Mouse (Mus musculus): ENCODE data around the gene Srgap2. TPM values are rescaled to one million over a fixed set of nuclear protein-coding genes. Genes with fewer than 3 reads are reported as not detected.

The Srgap2 gene
- polyA plus RNA-seq, 1 experiment, result 41.2 TPM

- no peak for TF ChIP-seq CTCF (IDR thresholded peaks at IDR 0.05; ENCODE audit: extremely low read depth, insufficient read depth, low read length)
- TF ChIP-seq POLR2A (IDR thresholded peaks at IDR 0.05; ENCODE audit: extremely low read depth, insufficient read depth, low read length), result no peak
- H3K27ac ChIP-seq (ENCODE audit: insufficient read depth, low read length), result no peak overlapping the region
- H3K4me1 ChIP-seq (ENCODE audit: control insufficient read depth, insufficient read depth, low read length), result no peaks in the 10 kb centered on the region
- no peak overlapping the region for H3K4me3 ChIP-seq (ENCODE audit: insufficient read depth, low read length)
These were observed 287.5 kb downstream of the Srgap2 start for GRCm38 (mm10) chr1:131239576-131240193.

- H3K4me1 ChIP-seq (ENCODE audit: control insufficient read depth, insufficient read depth, low read length), result no peaks in the 10 kb centered on the region
- no peak for TF ChIP-seq POLR2A (IDR thresholded peaks at IDR 0.05; ENCODE audit: extremely low read depth, insufficient read depth, low read length)
- TF ChIP-seq CTCF (IDR thresholded peaks at IDR 0.05; ENCODE audit: extremely low read depth, insufficient read depth, low read length), result no peak
- H3K27ac ChIP-seq (ENCODE audit: insufficient read depth, low read length), result no peak overlapping the region
- no peak overlapping the region for H3K4me3 ChIP-seq (ENCODE audit: insufficient read depth, low read length)
These were observed 288.2 kb downstream of the Srgap2 start for GRCm38 (mm10) chr1:131238931-131239381.

GRCm38 (mm10) chr1:131236077-131236476, 291.1 kb downstream of the Srgap2 start:
- Histone ChIP-seq H3K4me3 (ENCODE audit: insufficient read depth, low read length) (no peak overlapping the region), H3K4me1 (ENCODE audit: control insufficient read depth, insufficient read depth, low read length) (no peaks in the 10 kb centered on the region), H3K27ac (ENCODE audit: insufficient read depth, low read length) (no peak overlapping the region)
- no peak for TF ChIP-seq POLR2A (IDR thresholded peaks at IDR 0.05; ENCODE audit: extremely low read depth, insufficient read depth, low read length)
- TF ChIP-seq CTCF (IDR thresholded peaks at IDR 0.05; ENCODE audit: extremely low read depth, insufficient read depth, low read length), result no peak

Other genes with a start within 250 kb of the Srgap2 start
- gene Ikbke, start 247.7 kb downstream of the Srgap2 start, polyA plus RNA-seq (2012; rRNA removed), result 1.7 and 1.9 TPM in 2 replicates
- gene Fam72a, start 551 bp upstream of the Srgap2 start, polyA plus RNA-seq (2012; rRNA removed), result 1.0 and 1.2 TPM in 2 replicates
- 0.04 TPM in 1 of 2 replicates, not detected in the other for gene Avpr1b, start 71.9 kb upstream of the Srgap2 start, polyA plus RNA-seq (2012; rRNA removed)
- gene Ctse, start 111.0 kb upstream of the Srgap2 start, polyA plus RNA-seq (2012; rRNA removed), result not detected in 2 replicates
- 4.3 and 5.1 TPM in 2 replicates for gene Rab7b, start 161.3 kb upstream of the Srgap2 start, polyA plus RNA-seq (2012; rRNA removed)
- 0.02 TPM in 1 of 2 replicates, not detected in the other for gene Slc26a9, start 216.7 kb upstream of the Srgap2 start, polyA plus RNA-seq (2012; rRNA removed)

All from cortical plate, adult 2 months (tissue).